Mouse (Mus musculus) hindbrain, embryonic 10.5 days (tissue): ENCODE results near the gene Tex261. TPM values are rescaled to one million over a fixed set of nuclear protein-coding genes. Genes with fewer than 3 reads are reported as not detected.

Experiments used
- DNase-seq: peaks from one replicate; pipeline ENCODE4 v3.0.0-alpha.2; 2017; ENCODE audit warnings: low spot score
- H3K27ac ChIP-seq: fragments of 300-500 bp; sonication (generic); 2 replicates; pipeline ENCODE4 v1.5.1; 2016; ENCODE audit warnings: mild to moderate bottlenecking, moderate library complexity
- H3K27me3 ChIP-seq: fragments of 300-500 bp; sonication (generic); 2 replicates; pipeline ENCODE4 v1.6.1; 2016; ENCODE audit warnings: mild to moderate bottlenecking; ENCODE audit not compliant: poor library complexity, insufficient read depth, severe bottlenecking
- H3K36me3 ChIP-seq: fragments of 300-500 bp; sonication (generic); 2 replicates; pipeline ENCODE4 v1.6.1; 2016; ENCODE audit warnings: mild to moderate bottlenecking, moderate library complexity
- H3K4me1 ChIP-seq: fragments of 300-500 bp; sonication (generic); replicated peaks from 2 replicates; pipeline ENCODE4 v1.6.1; 2016; ENCODE audit warnings: mild to moderate bottlenecking
- H3K4me3 ChIP-seq: fragments of 300-500 bp; sonication (generic); 2 replicates; pipeline ENCODE4 v1.5.1; 2016; ENCODE audit warnings: mild to moderate bottlenecking, moderate library complexity
- H3K9me3 ChIP-seq: fragments of 300-500 bp; sonication (generic); 2 replicates; pipeline ENCODE4 v1.6.1; 2016; ENCODE audit warnings: mild to moderate bottlenecking, moderate library complexity
- WGBS: fragments of 180-500 bp; shearing (Covaris S2); methylation state at CpG from one replicate; pipeline ENCODE4 v1.1.7; 2016; 5-methylcytosine and 5-hydroxymethylcytosine counted together
- polyA plus RNA-seq: library from polyadenylated mRNA; unstranded; fragments of >200 nt; fragmentation: Nextera tagmentation; extraction: Ambion mirVana; gene quantifications from 2 replicates; pipeline ENCODE4 v1.2.1, GENCODE M21; 2016

The Tex261 gene
- polyA plus RNA-seq, 1 experiment from 2014 or later, result 71.1 TPM

GRCm38 (mm10) chr6:83788554-83788953 lies 12.9 kb upstream of the Tex261 start:
- no peak overlapping the region for H3K4me3 ChIP-seq
- H3K27me3 ChIP-seq, result 0 out of 2 replicates have a peak, but pooled peaks cover 3% of the 10 kb centered on the region
- no peaks in the 10 kb centered on the region for H3K9me3 ChIP-seq
- WGBS, result 70% methylated on average over 7 of the region's 7 CpGs
- DNase-seq, result no peak
- no peaks in the 10 kb centered on the region for H3K36me3 ChIP-seq
- peaks cover 6% of the 10 kb centered on the region for H3K4me1 ChIP-seq
- H3K27ac ChIP-seq, result peak overlapping the region; percentile 40; the same call in 1 of the 2 replicates

- Histone ChIP-seq H3K9me3 (no peaks in the 10 kb centered on the region), H3K4me3 (no peak overlapping the region), H3K4me1 (peaks cover 6% of the 10 kb centered on the region), H3K36me3 (no peaks in the 10 kb centered on the region), H3K27ac (no peak overlapping the region), H3K27me3 (0 out of 2 replicates have a peak, but pooled peaks cover 3% of the 10 kb centered on the region)
- WGBS, result 74% methylated on average over 3 of the region's 3 CpGs
- DNase-seq, result no peak
Observed at GRCm38 (mm10) chr6:83786426-83786825, 10.8 kb upstream of the Tex261 start.

- H3K36me3 ChIP-seq, result no peaks in the 10 kb centered on the region
- H3K9me3 ChIP-seq, result no peaks in the 10 kb centered on the region
- no peak overlapping the region for H3K27ac ChIP-seq
- peaks cover 20% of the 10 kb centered on the region for H3K4me1 ChIP-seq
- no peaks in the 10 kb centered on the region for H3K27me3 ChIP-seq
- 7% methylated on average over 5 of the region's 5 CpGs for WGBS
- DNase-seq, result peak; percentile 54
- no peak overlapping the region for H3K4me3 ChIP-seq
Observed at GRCm38 (mm10) chr6:83779026-83779425, 3.4 kb upstream of the Tex261 start.

- H3K27ac ChIP-seq, result no peak overlapping the region
- H3K9me3 ChIP-seq, result no peaks in the 10 kb centered on the region
- H3K4me1 ChIP-seq, result peaks cover 27% of the 10 kb centered on the region
- no peak overlapping the region for H3K4me3 ChIP-seq
- H3K27me3 ChIP-seq, result no peaks in the 10 kb centered on the region
- H3K36me3 ChIP-seq, result peaks cover 5% of the 10 kb centered on the region
- 82% methylated on average over 7 of the region's 7 CpGs for WGBS
- DNase-seq, result no peak
Observed at GRCm38 (mm10) chr6:83778306-83778705, 2.7 kb upstream of the Tex261 start.

GRCm38 (mm10) chr6:83774781-83775563 lies 641 bp downstream of the Tex261 start:
- 2% methylated on average over 14 of the region's 14 CpGs for WGBS
- peaks cover 30% of the 10 kb centered on the region for H3K4me1 ChIP-seq
- H3K27me3 ChIP-seq, result no peaks in the 10 kb centered on the region
- DNase-seq, result no peak
- peak overlapping the region; percentile 94 for H3K27ac ChIP-seq
- peaks cover 38% of the 10 kb centered on the region for H3K36me3 ChIP-seq
- H3K4me3 ChIP-seq, result peak overlapping the region; percentile 95
- no peaks in the 10 kb centered on the region for H3K9me3 ChIP-seq

- H3K9me3 ChIP-seq, result no peaks in the 10 kb centered on the region
- 63% methylated on average over 9 of the region's 9 CpGs for WGBS
- no peak overlapping the region for H3K27ac ChIP-seq
- peaks cover 46% of the 10 kb centered on the region for H3K36me3 ChIP-seq
- H3K4me3 ChIP-seq, result peak overlapping the region; percentile 95
- no peak for DNase-seq
- no peaks in the 10 kb centered on the region for H3K27me3 ChIP-seq
- peaks cover 30% of the 10 kb centered on the region for H3K4me1 ChIP-seq
Observed at GRCm38 (mm10) chr6:83774126-83774525, 1.5 kb downstream of the Tex261 start.

GRCm38 (mm10) chr6:83768485-83768884 lies 7.1 kb downstream of the Tex261 start:
- H3K27me3 ChIP-seq, result peaks cover 20% of the 10 kb centered on the region
- 86% methylated on average over 5 of the region's 5 CpGs for WGBS
- H3K4me3 ChIP-seq, result no peak overlapping the region
- DNase-seq, result no peak
- no peak overlapping the region for H3K27ac ChIP-seq
- H3K36me3 ChIP-seq, result peaks cover 55% of the 10 kb centered on the region
- H3K9me3 ChIP-seq, result no peaks in the 10 kb centered on the region
- H3K4me1 ChIP-seq, result peaks cover 4% of the 10 kb centered on the region

GRCm38 (mm10) chr6:83766982-83767381 lies 8.6 kb downstream of the Tex261 start:
- H3K36me3 ChIP-seq, result peaks cover 40% of the 10 kb centered on the region
- peaks cover 13% of the 10 kb centered on the region for H3K4me1 ChIP-seq
- peaks cover 35% of the 10 kb centered on the region for H3K27me3 ChIP-seq
- H3K27ac ChIP-seq, result no peak overlapping the region
- WGBS, result 86% methylated on average over 3 of the region's 3 CpGs
- DNase-seq, result no peak
- no peaks in the 10 kb centered on the region for H3K9me3 ChIP-seq
- H3K4me3 ChIP-seq, result no peak overlapping the region

GRCm38 (mm10) chr6:83762880-83763431 lies 12.7 kb downstream of the Tex261 start:
- no peaks in the 10 kb centered on the region for H3K9me3 ChIP-seq
- under 1% methylated on average over 35 of the region's 35 CpGs for WGBS

GRCm38 (mm10) chr6:83762344-83762743 lies 13.3 kb downstream of the Tex261 start, which contains the start of gene Ankrd53:
Gene Ankrd53 (plus strand): TSS chr6:83762644.
- H3K27me3 ChIP-seq, result peaks cover 82% of the 10 kb centered on the region
- WGBS, result 19% methylated on average over 6 of the region's 6 CpGs
- no peaks in the 10 kb centered on the region for H3K9me3 ChIP-seq
- peak within 1 kb of the TSS; percentile 46 for H3K4me3 ChIP-seq
- DNase-seq, result no peak
- peaks cover 20% of the 10 kb centered on the region for H3K4me1 ChIP-seq
- H3K27ac ChIP-seq, result no peak within 1 kb of the TSS; the same call in 1 of the 2 replicates
- no peaks in the 10 kb centered on the region for H3K36me3 ChIP-seq

More at GRCm38 (mm10) chr6:83762880-83763431, 12.7 kb downstream of the Tex261 start:
- Histone ChIP-seq H3K4me1 (peaks cover 18% of the 10 kb centered on the region), H3K4me3 (peak overlapping the region; percentile 46), H3K27me3 (peaks cover 76% of the 10 kb centered on the region), H3K36me3 (0 out of 2 replicates have a peak, but pooled peaks cover under 1% of the 10 kb centered on the region), H3K27ac (no peak overlapping the region; the same call in 1 of the 2 replicates)
- peak; percentile 29 for DNase-seq

- no peak for DNase-seq
- Histone ChIP-seq H3K4me3 (no peak overlapping the region), H3K27me3 (peaks cover 100% of the 10 kb centered on the region), H3K9me3 (no peaks in the 10 kb centered on the region), H3K36me3 (no peaks in the 10 kb centered on the region), H3K4me1 (peaks cover 8% of the 10 kb centered on the region; the same call in 1 of the 2 replicates), H3K27ac (no peak overlapping the region)
- 72% methylated on average over 9 of the region's 9 CpGs for WGBS
Observed at GRCm38 (mm10) chr6:83756051-83756450, 19.6 kb downstream of the Tex261 start.

- Histone ChIP-seq H3K4me3 (no peak overlapping the region), H3K27ac (no peak overlapping the region), H3K4me1 (peaks cover 36% of the 10 kb centered on the region), H3K36me3 (no peaks in the 10 kb centered on the region), H3K27me3 (peaks cover 94% of the 10 kb centered on the region), H3K9me3 (no peaks in the 10 kb centered on the region)
- DNase-seq, result peak; percentile 76
- 8% methylated on average over 11 of the region's 11 CpGs for WGBS
Observed at GRCm38 (mm10) chr6:83750171-83750684, 25.4 kb downstream of the Tex261 start.

GRCm38 (mm10) chr6:83749286-83749685 lies 26.3 kb downstream of the Tex261 start:
- WGBS, result 23% methylated on average over 3 of the region's 3 CpGs
- Histone ChIP-seq H3K9me3 (no peaks in the 10 kb centered on the region), H3K27me3 (peaks cover 94% of the 10 kb centered on the region), H3K36me3 (no peaks in the 10 kb centered on the region), H3K4me3 (no peak overlapping the region), H3K27ac (no peak overlapping the region; the same call in 1 of the 2 replicates), H3K4me1 (peaks cover 43% of the 10 kb centered on the region)
- DNase-seq, result peak; percentile 53
